Mouse (Mus musculus) cerebellum, postnatal 10 days (tissue): Measurements from ENCODE around the gene Oser1.

Experiments
- DNase-seq, 2 experiments: peaks; one replicate each; pipeline ENCODE4 v3.0.0; 2021; ENCODE audit warnings: mixed read lengths in 2 of 2

Gene Oser1

GRCm38 (mm10) chr2:163356113-163356840 is 68.2 kb downstream of the Oser1 start:
- DNase-seq = no peak
